Mouse (Mus musculus) intestine, embryonic 16.5 days (tissue): ENCODE measurements around the gene Gpr83. TPM values are rescaled to one million over a fixed set of nuclear protein-coding genes. Genes with fewer than 3 reads are reported as not detected.

ENCODE experiments used
- ATAC-seq: fragments of 200-750 bp; cut with Nextera tagmentation; 2 replicates; pipeline ENCODE4 v1.8.0; 2017; ENCODE audit warnings: moderate TSS enrichment, moderate library complexity
- H3K27ac ChIP-seq: fragments of 300-500 bp; sonication (generic); 2 replicates; pipeline ENCODE4 v1.5.1; 2014; ENCODE audit warnings: mild to moderate bottlenecking, low read length
- H3K27me3 ChIP-seq: fragments of 300-500 bp; sonication (generic); replicated peaks from 2 replicates; pipeline ENCODE4 v1.6.1; 2014; ENCODE audit warnings: low read length, control low read depth, mixed read lengths; ENCODE audit not compliant: control insufficient read depth, insufficient read depth
- H3K36me3 ChIP-seq: fragments of 300-500 bp; sonication (generic); 2 replicates; pipeline ENCODE4 v1.6.1; 2014; ENCODE audit warnings: low read length, control low read depth; ENCODE audit not compliant: control insufficient read depth, insufficient read depth
- H3K4me1 ChIP-seq: fragments of 300-500 bp; sonication (generic); 2 replicates; pipeline ENCODE4 v1.6.1; 2014; ENCODE audit warnings: low read length, control low read depth, mixed read lengths; ENCODE audit not compliant: control insufficient read depth, insufficient read depth
- H3K4me2 ChIP-seq: fragments of 300-500 bp; sonication (generic); 2 replicates; pipeline ENCODE4 v1.6.1; 2014; ENCODE audit warnings: low read depth, low read length, control low read depth
- H3K4me3 ChIP-seq: fragments of 300-500 bp; sonication (generic); 2 replicates; pipeline ENCODE4 v1.5.1; 2014; ENCODE audit warnings: mild to moderate bottlenecking, low read length
- H3K9ac ChIP-seq: fragments of 300-500 bp; sonication (generic); 2 replicates; pipeline ENCODE4 v1.6.1; 2014; ENCODE audit warnings: low read depth, low read length
- H3K9me3 ChIP-seq: fragments of 300-500 bp; sonication (generic); 2 replicates; pipeline ENCODE4 v1.6.1; 2016; ENCODE audit warnings: low read length, control low read depth; ENCODE audit not compliant: control insufficient read depth
- WGBS: fragments of 180-500 bp; shearing (Covaris S2); extraction: QIAGEN DNeasy Blood & Tissue Kit; methylation state at CpG from one replicate; pipeline ENCODE4 v1.1.7; 2014; 5-methylcytosine and 5-hydroxymethylcytosine counted together
- polyA plus RNA-seq: library from polyadenylated mRNA; unstranded; fragments of >200 nt; fragmentation: Nextera tagmentation; extraction: Ambion mirVana; gene quantifications from 2 replicates; pipeline ENCODE4 v1.2.1, GENCODE M21; 2015

Gpr83 gene
- polyA plus RNA-seq, 1 experiment from 2014 or later = 0.32 TPM

DNA sequence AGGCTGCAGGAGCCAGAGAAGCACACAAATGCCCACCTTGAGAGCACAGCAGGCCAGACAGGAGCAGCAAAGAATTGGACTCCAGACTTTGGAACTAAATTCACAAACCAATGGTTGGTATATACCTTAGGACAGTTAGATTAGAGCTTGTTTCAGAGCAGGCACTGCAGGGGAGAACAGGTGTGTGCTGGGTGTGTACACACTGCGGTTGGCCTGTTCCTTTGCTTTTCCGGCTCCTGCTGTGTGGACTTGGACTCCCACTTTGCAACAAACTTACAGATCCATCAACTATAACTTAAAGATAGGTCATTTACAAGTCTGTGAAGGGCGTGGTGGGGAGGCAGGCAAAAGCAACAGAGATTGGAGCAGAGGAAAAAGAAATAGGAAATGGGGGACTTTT lies 1.2 kb upstream of the Gpr83 start:
- Histone ChIP-seq H3K36me3 (no peaks in the 10 kb centered on the region), H3K4me2 (no peak overlapping the region), H3K27me3 (peaks cover 28% of the 10 kb centered on the region), H3K9ac (no peak overlapping the region), H3K27ac (no peak overlapping the region), H3K9me3 (no peaks in the 10 kb centered on the region), H3K4me3 (no peak overlapping the region), H3K4me1 (0 out of 2 replicates have a peak, but pooled peaks cover 2% of the 10 kb centered on the region)
- 72% methylated on average over 3 of the region's 3 CpGs for WGBS
- ATAC-seq = 0 out of 2 replicates have a peak, but pooled peaks have one; percentile 31

DNA sequence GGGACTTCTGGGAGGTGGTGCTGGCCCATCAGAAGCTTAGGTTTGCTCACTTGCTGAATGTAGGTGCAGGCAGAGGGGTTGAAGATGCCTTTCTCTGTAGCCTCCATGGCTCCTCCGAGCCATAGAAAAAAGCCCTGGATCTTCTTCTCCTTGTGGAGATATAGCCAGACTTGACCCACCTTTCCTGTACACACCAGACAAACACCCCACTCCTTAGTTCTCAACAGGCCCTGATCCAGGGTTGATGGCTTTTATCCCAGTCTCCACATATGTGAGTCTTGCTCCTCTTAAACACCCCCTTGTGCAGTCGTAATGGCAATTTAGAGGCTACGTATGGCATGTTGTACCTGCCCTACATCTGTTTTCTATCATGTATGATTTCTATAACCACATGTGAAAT lies 3.1 kb downstream of the Gpr83 start:
- Histone ChIP-seq H3K4me3 (no peak overlapping the region), H3K27me3 (peaks cover 27% of the 10 kb centered on the region), H3K4me2 (no peak overlapping the region), H3K9me3 (no peaks in the 10 kb centered on the region), H3K27ac (no peak overlapping the region), H3K4me1 (0 out of 2 replicates have a peak, but pooled peaks cover 2% of the 10 kb centered on the region), H3K36me3 (no peaks in the 10 kb centered on the region), H3K9ac (no peak overlapping the region)
- no peak for ATAC-seq
- WGBS = 83% methylated on average over 3 of the region's 3 CpGs

DNA sequence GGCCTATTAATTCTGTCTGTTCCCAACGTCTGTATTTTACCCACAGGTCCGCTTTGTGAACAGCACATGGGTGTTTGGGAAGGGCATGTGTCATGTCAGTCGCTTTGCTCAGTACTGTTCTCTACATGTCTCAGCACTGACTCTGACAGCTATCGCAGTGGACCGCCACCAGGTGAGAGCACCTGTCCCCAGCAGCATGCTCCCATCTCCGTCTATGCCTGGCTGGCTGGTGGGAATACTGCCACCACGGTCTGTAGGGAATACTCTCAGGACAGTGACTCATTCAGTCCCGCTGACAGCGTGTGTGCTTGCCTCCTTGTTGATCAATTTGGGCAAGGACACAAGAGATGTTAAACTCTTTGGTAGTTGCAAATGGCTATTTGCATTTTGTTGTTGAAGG lies 4.7 kb downstream of the Gpr83 start:
- Histone ChIP-seq H3K27ac (no peak overlapping the region), H3K4me3 (no peak overlapping the region), H3K9me3 (no peaks in the 10 kb centered on the region), H3K9ac (no peak overlapping the region), H3K27me3 (peaks cover 13% of the 10 kb centered on the region), H3K4me2 (no peak overlapping the region), H3K36me3 (no peaks in the 10 kb centered on the region), H3K4me1 (0 out of 2 replicates have a peak, but pooled peaks cover 2% of the 10 kb centered on the region)
- no peak for ATAC-seq
- 78% methylated on average over 9 of the region's 9 CpGs for WGBS

DNA sequence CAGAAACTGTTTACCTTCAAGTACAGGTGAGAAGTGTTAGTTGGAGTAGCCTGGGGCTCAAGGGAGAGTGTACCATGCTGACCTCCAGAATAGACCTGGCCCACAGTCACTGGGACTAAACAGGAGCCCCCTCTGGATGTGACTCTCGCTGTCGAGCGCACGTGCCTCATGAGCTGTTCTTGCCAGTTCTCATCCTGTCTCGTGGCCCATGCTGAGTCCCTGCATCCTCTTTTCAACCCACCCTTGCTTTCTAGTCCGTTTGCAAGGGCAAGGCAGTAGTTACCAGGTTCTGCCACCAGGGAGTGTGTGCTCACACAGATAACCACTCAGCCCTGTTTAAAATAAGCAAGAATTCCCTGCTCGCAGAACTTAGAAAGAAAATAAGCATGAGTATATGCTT lies 6.9 kb downstream of the Gpr83 start:
- Histone ChIP-seq H3K27ac (no peak overlapping the region), H3K9ac (no peak overlapping the region), H3K27me3 (no peaks in the 10 kb centered on the region), H3K4me3 (no peak overlapping the region), H3K36me3 (no peaks in the 10 kb centered on the region), H3K9me3 (no peaks in the 10 kb centered on the region), H3K4me2 (no peak overlapping the region), H3K4me1 (no peaks in the 10 kb centered on the region)
- 31% methylated on average over 7 of the region's 7 CpGs for WGBS
- no peak for ATAC-seq

- WGBS = 97% methylated on average over 8 of the region's 8 CpGs
- Histone ChIP-seq H3K36me3 (no peaks in the 10 kb centered on the region), H3K27me3 (no peaks in the 10 kb centered on the region), H3K4me3 (no peak overlapping the region), H3K9ac (no peak overlapping the region), H3K9me3 (no peaks in the 10 kb centered on the region), H3K4me2 (no peak overlapping the region), H3K27ac (no peak overlapping the region), H3K4me1 (no peaks in the 10 kb centered on the region)
- ATAC-seq = no peak
These were observed 8.3 kb downstream of the Gpr83 start for GRCm38 (mm10) chr9:14868326-14868725.

GRCm38 (mm10) chr9:14870377-14870776 lies 10.4 kb downstream of the Gpr83 start:
- Histone ChIP-seq H3K27ac (no peak overlapping the region), H3K27me3 (no peaks in the 10 kb centered on the region), H3K36me3 (no peaks in the 10 kb centered on the region), H3K9ac (no peak overlapping the region), H3K4me3 (no peak overlapping the region), H3K4me1 (no peaks in the 10 kb centered on the region), H3K9me3 (no peaks in the 10 kb centered on the region), H3K4me2 (no peak overlapping the region)
- 84% methylated on average over 2 of the region's 2 CpGs for WGBS
- ATAC-seq = no peak

DNA sequence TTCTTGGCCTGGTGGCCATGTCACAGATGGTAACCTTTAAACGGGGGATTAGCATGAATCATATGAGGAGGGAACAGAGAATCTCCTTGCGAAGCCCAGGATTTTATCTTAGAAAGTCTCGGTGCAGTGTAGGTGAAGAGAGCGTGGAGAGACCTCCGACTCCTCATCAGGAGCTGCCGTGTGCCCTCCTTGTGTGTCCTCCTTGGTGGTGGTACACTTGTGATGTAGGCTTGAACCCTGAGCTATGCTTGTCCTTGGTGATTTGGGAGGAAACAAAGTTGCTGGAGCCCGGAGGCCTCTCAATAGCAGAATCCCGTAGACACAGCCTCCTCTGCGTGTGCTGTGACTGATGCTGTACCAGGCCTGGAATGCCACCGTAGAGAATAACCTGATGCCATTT lies 10.8 kb downstream of the Gpr83 start:
- no peak overlapping the region for H3K4me2 ChIP-seq
- 92% methylated on average over 10 of the region's 10 CpGs for WGBS
- no peaks in the 10 kb centered on the region for H3K36me3 ChIP-seq
- H3K27me3 ChIP-seq = no peaks in the 10 kb centered on the region
- no peaks in the 10 kb centered on the region for H3K9me3 ChIP-seq
- H3K4me3 ChIP-seq = no peak overlapping the region
- no peak overlapping the region for H3K9ac ChIP-seq
- no peak for ATAC-seq
- H3K27ac ChIP-seq = no peak overlapping the region
- H3K4me1 ChIP-seq = no peaks in the 10 kb centered on the region

DNA sequence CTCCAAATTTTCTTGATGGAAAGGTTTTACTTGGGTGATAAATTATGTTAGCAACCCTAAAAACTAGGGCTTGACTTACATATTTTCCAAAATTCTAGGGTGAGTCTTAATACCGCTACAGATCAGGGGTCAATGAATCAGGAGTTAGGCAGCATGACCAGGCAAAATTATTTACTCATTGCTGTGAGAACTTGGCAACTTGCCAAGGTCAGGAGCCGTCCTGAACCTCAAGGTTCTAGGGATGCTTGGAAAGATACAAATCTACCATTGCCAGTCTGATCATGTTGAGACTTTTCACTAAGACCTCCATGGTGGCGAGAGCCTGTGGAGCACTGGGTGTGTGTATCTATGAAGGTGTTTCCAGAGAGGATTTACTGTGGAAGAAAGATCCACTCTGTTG lies 11.5 kb downstream of the Gpr83 start:
- ATAC-seq = no peak
- Histone ChIP-seq H3K27ac (no peak overlapping the region), H3K9me3 (no peaks in the 10 kb centered on the region), H3K4me3 (no peak overlapping the region), H3K36me3 (no peaks in the 10 kb centered on the region), H3K4me1 (no peaks in the 10 kb centered on the region), H3K9ac (no peak overlapping the region), H3K4me2 (no peak overlapping the region), H3K27me3 (no peaks in the 10 kb centered on the region)
- WGBS = 66% methylated on average over 3 of the region's 3 CpGs

DNA sequence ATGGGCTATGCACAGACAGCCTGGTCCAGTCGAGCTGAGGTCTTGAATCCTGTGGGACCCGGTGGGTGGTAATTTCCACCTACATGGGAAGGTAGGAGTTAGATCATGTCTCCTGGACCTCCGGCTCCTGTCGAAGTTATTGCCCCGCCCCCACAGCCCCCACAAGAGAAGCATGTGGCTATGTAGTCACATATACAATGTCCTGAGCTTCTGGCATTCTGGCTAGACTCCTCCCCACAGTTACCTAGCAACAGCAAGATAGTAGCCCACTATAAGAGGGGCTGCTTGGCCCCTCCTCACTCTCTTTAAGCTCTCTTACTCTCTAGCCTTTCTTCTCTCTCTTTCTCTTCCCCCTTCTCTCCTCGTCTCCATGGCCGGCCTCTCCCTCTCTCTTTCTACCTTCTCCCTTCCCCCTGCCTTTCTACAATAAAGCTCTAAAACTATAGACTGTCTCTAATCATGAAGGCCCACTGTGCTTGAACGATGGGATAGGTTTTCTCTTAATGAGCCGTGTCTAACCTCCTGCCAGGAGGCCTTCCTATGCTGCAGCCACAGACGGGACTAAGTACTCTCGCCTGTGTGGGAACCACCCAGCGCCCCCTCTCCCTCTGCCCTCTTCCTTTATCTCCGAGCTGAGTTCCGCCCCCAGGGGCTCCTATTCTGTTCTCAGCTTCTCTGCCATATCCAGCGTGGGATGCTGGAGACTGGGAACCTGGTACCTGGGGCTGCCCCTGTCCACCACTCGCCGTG lies 12.3 kb downstream of the Gpr83 start:
- no peaks in the 10 kb centered on the region for H3K27me3 ChIP-seq
- 48% methylated on average over 17 of the region's 17 CpGs for WGBS
- H3K4me1 ChIP-seq = no peaks in the 10 kb centered on the region
- no peaks in the 10 kb centered on the region for H3K9me3 ChIP-seq
- no peak overlapping the region for H3K9ac ChIP-seq
- no peak overlapping the region for H3K27ac ChIP-seq
- ATAC-seq = no peak
- H3K4me2 ChIP-seq = no peak overlapping the region
- no peaks in the 10 kb centered on the region for H3K36me3 ChIP-seq
- no peak overlapping the region for H3K4me3 ChIP-seq
